Mouse (Mus musculus) gastrocnemius, adult 8-10 months (tissue): ENCODE data around the gene Hoxa6. TPM values are rescaled to one million over a fixed set of nuclear protein-coding genes. Genes with fewer than 3 reads are reported as not detected.

Experiments
- microRNA-seq: library from miRNA; unstranded; fragments of <30 nt; microRNA quantifications from one replicate; pipeline ENCODE4 v1.2.0, GENCODE M21; 2022
- total RNA-seq, 4 experiments: library from RNA; stranded (reverse); gene quantifications; 2 replicates each; pipeline ENCODE4 v1.2.4; 2022

Gene Hoxa6
- total RNA-seq, 4 experiments from 2014 or later, result 0.45 to 2.3 (median 1.2) TPM

Small RNAs within 50 kb of the gene (microRNA-seq; reads per million reads assigned to microRNA genes)
- gene Mir196b, result 12,601 reads per million, percentile 93 among the genes with 10 or more reads in this experiment

Other genes with a start within 250 kb of the Hoxa6 start
- 1 to 10 TPM; 2.9 to 6.1 (median 3.1) TPM for gene Skap2, start 196.2 kb downstream of the Hoxa6 start, total RNA-seq
- gene Hoxa1, start 50.4 kb downstream of the Hoxa6 start, total RNA-seq, result under 1 TPM in 2 of 4 experiments, not detected in 2; 0.16 to 0.17 TPM
- under 1 TPM; 0.19 to 0.65 (median 0.58) TPM for gene Hoxa2, start 43.9 kb downstream of the Hoxa6 start, total RNA-seq
- gene 5730596B20Rik, start 31.2 kb downstream of the Hoxa6 start, total RNA-seq, result under 1 TPM in 1 of 4 experiments, not detected in 3; 0.13 TPM
- 1 to 10 TPM; 1.8 to 2.8 (median 2.1) TPM for gene Hoxa4, start 17.0 kb downstream of the Hoxa6 start, total RNA-seq
- 1 to 10 TPM; 1.2 to 1.9 (median 1.5) TPM for gene Hoxa5, start 4.1 kb downstream of the Hoxa6 start, total RNA-seq
- gene Hoxa3, start 4.6 kb upstream of the Hoxa6 start, total RNA-seq, result 1 to 10 TPM; 1.3 to 2.9 (median 2.0) TPM
- under 1 TPM; 0.36 to 0.80 (median 0.51) TPM for gene Gm28308, start 4.6 kb upstream of the Hoxa6 start, total RNA-seq
- 1 to 10 TPM; 4.7 to 5.9 (median 5.4) TPM for gene Hoxa7, start 13.1 kb upstream of the Hoxa6 start, total RNA-seq
- gene Hoxa9, start 22.4 kb upstream of the Hoxa6 start, total RNA-seq, result 1 to 10 TPM; 5.2 to 8.3 (median 7.5) TPM
- gene Hoxa10, start 32.1 kb upstream of the Hoxa6 start, total RNA-seq, result 10 to 100 TPM; 14.5 to 15.2 (median 14.8) TPM
- 1 to 10 TPM; 2.0 to 3.0 (median 2.9) TPM for gene Hoxa11, start 37.1 kb upstream of the Hoxa6 start, total RNA-seq
- 1 to 10 TPM; 4.1 to 5.2 (median 4.9) TPM for gene Hoxa13, start 52.2 kb upstream of the Hoxa6 start, total RNA-seq
- not detected for gene Evx1, start 104.8 kb upstream of the Hoxa6 start, total RNA-seq